Mouse (Mus musculus): Measurements from ENCODE around the gene Gna15.

- TF ChIP-seq USF1 (IDR thresholded peaks at IDR 0.05; ENCODE audit: low read depth) (no peak), POLR2A (IDR thresholded peaks at IDR 0.05; ENCODE audit: insufficient read length, low read depth) (no peak), MYOG (IDR thresholded peaks at IDR 0.05; ENCODE audit: control insufficient read depth in 1 of 3, insufficient read depth in 1 of 3, insufficient read length in 2 of 3, low read depth in 2 of 3) (no peak), TCF12 (IDR thresholded peaks at IDR 0.05; ENCODE audit: insufficient read depth, poor library complexity, severe bottlenecking) (no peak), TCF3 (IDR thresholded peaks at IDR 0.05; ENCODE audit: insufficient read length, low read depth) (no peak), MYOD1 (IDR thresholded peaks at IDR 0.05; ENCODE audit: control insufficient read depth in 1 of 3, insufficient read length in 2 of 3, low read depth in 2 of 3) (no peak), MAX (IDR thresholded peaks at IDR 0.05; ENCODE audit: low read depth) (no peak)
Observed at GRCm38 (mm10) chr10:81452947-81453288, 71.1 kb downstream of the Gna15 start.

All from myocyte (in vitro differentiated cells).